Mouse (Mus musculus): ENCODE data around the gene Abcb7. TPM values are rescaled to one million over a fixed set of nuclear protein-coding genes. Genes with fewer than 3 reads are reported as not detected.

Gene Abcb7
- 11.3 and 12.0 TPM in 2 replicates for polyA plus RNA-seq (2014; fragmentation: Nextera tagmentation; extraction: Ambion mirVana)

DNA sequence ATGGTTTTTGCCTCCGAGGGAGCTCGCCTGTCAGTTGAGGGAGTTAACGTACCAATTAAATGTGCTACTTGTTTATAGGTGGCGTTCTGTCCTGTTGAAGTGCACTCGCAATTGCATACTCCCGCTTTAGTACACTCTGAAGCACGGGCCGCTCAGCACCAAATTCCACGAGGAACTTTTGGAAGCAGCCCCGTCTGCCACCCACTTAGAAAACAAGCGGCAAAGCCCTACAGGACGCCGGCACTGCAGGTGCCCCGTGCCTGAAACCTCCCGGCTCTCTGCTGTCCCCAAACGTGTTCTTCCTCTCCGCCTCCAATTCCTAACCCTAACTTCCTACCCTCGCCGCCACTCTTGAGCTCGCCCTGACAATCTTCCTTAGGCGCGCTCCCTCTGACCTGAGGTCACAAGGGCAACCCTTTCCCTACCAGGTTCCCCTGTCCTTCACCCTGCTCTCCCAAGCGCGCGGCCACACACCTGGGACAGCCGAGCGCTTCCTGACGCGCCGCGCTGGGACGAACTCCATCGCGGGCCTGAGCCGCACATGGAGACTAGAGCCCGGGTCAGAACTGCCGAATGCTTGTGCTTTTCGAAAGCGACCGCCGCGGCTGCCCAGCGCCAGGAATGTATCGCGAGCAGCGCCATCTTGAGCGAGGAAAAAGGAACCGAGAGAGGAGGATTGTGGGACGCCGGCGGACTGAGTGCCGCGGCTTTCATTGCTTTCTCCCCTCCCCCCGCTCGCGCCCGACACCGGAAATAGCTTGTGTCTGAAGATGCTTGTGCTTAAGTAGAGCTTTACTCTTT lies at the start of gene Abcb7:
Abcb7 (minus strand) TSS at position 674 of the 801 bp plus-strand sequence.
- Histone ChIP-seq H3K4me2 (replicated peaks; ENCODE audit: low read depth, low read length) (peak within 1 kb of the TSS; percentile 34), H3K9ac (replicated peaks; ENCODE audit: low read depth, low read length) (peak within 1 kb of the TSS; percentile 55), H3K36me3 (ENCODE audit: control insufficient read depth, insufficient read depth, low read length) (no peaks in the 10 kb centered on the region), H3K27ac (ENCODE audit: low read length) (peak within 1 kb of the TSS; percentile 89), H3K9me3 (ENCODE audit: control insufficient read depth, low read depth, low read length) (no peaks in the 10 kb centered on the region), H3K4me3 (ENCODE audit: low read depth, low read length) (peak within 1 kb of the TSS; percentile 59), H3K27me3 (ENCODE audit: control insufficient read depth, insufficient read depth, low read length) (no peaks in the 10 kb centered on the region), H3K4me1 (ENCODE audit: control insufficient read depth, insufficient read depth, low read length) (no peaks in the 10 kb centered on the region)
- ATAC-seq (ENCODE audit: insufficient number of reproducible peaks, insufficient read depth, low FRiP score, low read depth): peak; percentile 92
- WGBS: 19% methylated on average over 57 of the region's 58 CpGs

DNA sequence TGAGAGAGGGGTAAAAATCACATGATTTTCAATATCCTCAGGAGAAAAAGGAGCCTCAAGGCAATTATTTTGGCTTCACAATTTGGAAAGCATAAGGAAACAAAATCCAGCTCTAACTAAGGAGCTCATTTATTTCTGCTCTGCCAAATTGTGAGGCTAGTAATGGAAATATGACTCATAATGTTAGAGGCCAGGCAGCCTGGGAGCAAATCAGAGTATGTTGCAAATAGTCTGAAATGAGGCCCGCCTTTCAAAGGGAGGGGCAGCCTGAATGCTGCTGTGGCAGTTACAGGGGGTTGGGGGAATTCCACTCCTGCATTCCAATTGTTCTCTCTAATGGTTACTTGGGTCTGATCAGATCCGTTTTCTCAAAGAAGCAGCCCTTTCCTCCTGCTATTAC lies 48.1 kb upstream of the Abcb7 start:
- no peaks in the 10 kb centered on the region for H3K9me3 ChIP-seq (ENCODE audit: control insufficient read depth, low read depth, low read length)
- H3K27ac ChIP-seq (ENCODE audit: low read length): no peak overlapping the region
- no peaks in the 10 kb centered on the region for H3K36me3 ChIP-seq (ENCODE audit: control insufficient read depth, insufficient read depth, low read length)
- no peak overlapping the region for H3K4me2 ChIP-seq (replicated peaks; ENCODE audit: low read depth, low read length)
- no peak for ATAC-seq (ENCODE audit: insufficient number of reproducible peaks, insufficient read depth, low FRiP score, low read depth)
- no peaks in the 10 kb centered on the region for H3K27me3 ChIP-seq (ENCODE audit: control insufficient read depth, insufficient read depth, low read length)
- 32% methylated on average over 2 of the region's 2 CpGs for WGBS
- H3K4me3 ChIP-seq (ENCODE audit: low read depth, low read length): no peak overlapping the region
- no peaks in the 10 kb centered on the region for H3K4me1 ChIP-seq (ENCODE audit: control insufficient read depth, insufficient read depth, low read length)
- H3K9ac ChIP-seq (replicated peaks; ENCODE audit: low read depth, low read length): no peak overlapping the region

DNA sequence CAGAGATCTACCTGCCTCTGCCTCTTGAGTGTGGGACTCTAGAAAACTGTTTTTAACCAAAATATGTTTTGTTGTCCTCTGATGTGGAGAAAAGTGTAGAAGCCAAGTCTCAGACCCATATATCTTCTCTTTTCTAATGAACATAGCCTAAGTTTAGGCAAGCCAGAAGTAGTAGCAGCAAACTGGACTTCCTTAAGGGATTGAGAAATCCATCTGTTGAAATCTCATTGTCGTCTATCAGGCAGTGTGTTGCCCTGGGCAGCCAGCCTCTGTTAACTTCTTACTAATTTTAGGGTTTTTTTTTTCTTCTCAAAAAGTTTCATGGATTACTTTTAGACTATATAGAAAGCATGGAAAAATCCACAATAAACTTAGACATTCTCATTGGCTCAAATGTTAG lies 38.8 kb upstream of the Abcb7 start:
- no peak overlapping the region for H3K4me2 ChIP-seq (replicated peaks; ENCODE audit: low read depth, low read length)
- no peak for ATAC-seq (ENCODE audit: insufficient number of reproducible peaks, insufficient read depth, low FRiP score, low read depth)
- H3K27ac ChIP-seq (ENCODE audit: low read length): no peak overlapping the region
- no peaks in the 10 kb centered on the region for H3K27me3 ChIP-seq (ENCODE audit: control insufficient read depth, insufficient read depth, low read length)
- no peaks in the 10 kb centered on the region for H3K9me3 ChIP-seq (ENCODE audit: control insufficient read depth, low read depth, low read length)
- no peaks in the 10 kb centered on the region for H3K36me3 ChIP-seq (ENCODE audit: control insufficient read depth, insufficient read depth, low read length)
- H3K4me1 ChIP-seq (ENCODE audit: control insufficient read depth, insufficient read depth, low read length): no peaks in the 10 kb centered on the region
- no peak overlapping the region for H3K4me3 ChIP-seq (ENCODE audit: low read depth, low read length)
- WGBS: 85% methylated on average over 1 of the region's 1 CpGs
- no peak overlapping the region for H3K9ac ChIP-seq (replicated peaks; ENCODE audit: low read depth, low read length)

DNA sequence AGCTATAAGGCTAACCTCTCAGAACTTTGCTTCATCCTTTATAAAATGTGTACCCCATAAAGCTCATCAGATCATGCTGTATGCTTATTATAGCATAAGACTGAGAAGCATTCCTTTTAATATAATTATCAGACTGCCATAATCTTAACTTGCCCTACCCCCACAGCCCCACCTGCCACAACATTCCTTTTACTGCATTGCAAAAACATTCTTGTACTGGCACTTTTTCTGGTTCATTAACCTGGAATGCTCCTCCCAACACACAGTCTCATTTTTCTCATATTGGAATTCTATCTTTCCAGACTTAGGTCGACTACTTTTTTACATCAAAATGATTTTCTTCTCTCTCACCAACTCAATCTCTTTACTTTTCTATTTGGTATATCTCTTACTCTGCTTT lies 19.8 kb upstream of the Abcb7 start:
- no peaks in the 10 kb centered on the region for H3K36me3 ChIP-seq (ENCODE audit: control insufficient read depth, insufficient read depth, low read length)
- no peaks in the 10 kb centered on the region for H3K9me3 ChIP-seq (ENCODE audit: control insufficient read depth, low read depth, low read length)
- 53% methylated on average over 1 of the region's 1 CpGs for WGBS
- no peak overlapping the region for H3K4me2 ChIP-seq (replicated peaks; ENCODE audit: low read depth, low read length)
- no peaks in the 10 kb centered on the region for H3K4me1 ChIP-seq (ENCODE audit: control insufficient read depth, insufficient read depth, low read length)
- no peak overlapping the region for H3K4me3 ChIP-seq (ENCODE audit: low read depth, low read length)
- no peak overlapping the region for H3K9ac ChIP-seq (replicated peaks; ENCODE audit: low read depth, low read length)
- no peak for ATAC-seq (ENCODE audit: insufficient number of reproducible peaks, insufficient read depth, low FRiP score, low read depth)
- H3K27ac ChIP-seq (ENCODE audit: low read length): no peak overlapping the region
- H3K27me3 ChIP-seq (ENCODE audit: control insufficient read depth, insufficient read depth, low read length): no peaks in the 10 kb centered on the region

DNA sequence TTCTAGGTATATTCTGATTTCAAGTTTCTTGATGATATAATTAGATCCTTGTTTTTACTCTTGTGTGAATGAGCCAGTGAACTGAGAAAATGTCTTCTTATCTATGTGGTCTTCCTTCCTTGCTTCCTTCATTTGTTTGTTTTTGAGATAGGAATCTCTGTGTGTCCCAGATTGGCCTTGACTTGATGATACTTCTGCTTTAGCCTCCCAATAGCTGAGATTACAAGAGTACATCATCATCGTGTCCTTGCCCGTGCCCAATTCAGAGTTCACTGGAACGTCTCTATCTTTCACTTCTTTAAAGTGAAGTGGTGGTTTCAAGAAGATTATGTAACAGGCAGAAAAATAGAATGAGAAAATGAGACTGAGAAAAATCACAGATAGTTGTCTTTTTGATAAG lies 14.5 kb upstream of the Abcb7 start:
- H3K4me3 ChIP-seq (ENCODE audit: low read depth, low read length): no peak overlapping the region
- no peak overlapping the region for H3K4me2 ChIP-seq (replicated peaks; ENCODE audit: low read depth, low read length)
- no peaks in the 10 kb centered on the region for H3K27me3 ChIP-seq (ENCODE audit: control insufficient read depth, insufficient read depth, low read length)
- 76% methylated on average over 3 of the region's 3 CpGs for WGBS
- ATAC-seq (ENCODE audit: insufficient number of reproducible peaks, insufficient read depth, low FRiP score, low read depth): no peak
- H3K9ac ChIP-seq (replicated peaks; ENCODE audit: low read depth, low read length): no peak overlapping the region
- no peaks in the 10 kb centered on the region for H3K4me1 ChIP-seq (ENCODE audit: control insufficient read depth, insufficient read depth, low read length)
- H3K9me3 ChIP-seq (ENCODE audit: control insufficient read depth, low read depth, low read length): no peaks in the 10 kb centered on the region
- no peak overlapping the region for H3K27ac ChIP-seq (ENCODE audit: low read length)
- H3K36me3 ChIP-seq (ENCODE audit: control insufficient read depth, insufficient read depth, low read length): no peaks in the 10 kb centered on the region

DNA sequence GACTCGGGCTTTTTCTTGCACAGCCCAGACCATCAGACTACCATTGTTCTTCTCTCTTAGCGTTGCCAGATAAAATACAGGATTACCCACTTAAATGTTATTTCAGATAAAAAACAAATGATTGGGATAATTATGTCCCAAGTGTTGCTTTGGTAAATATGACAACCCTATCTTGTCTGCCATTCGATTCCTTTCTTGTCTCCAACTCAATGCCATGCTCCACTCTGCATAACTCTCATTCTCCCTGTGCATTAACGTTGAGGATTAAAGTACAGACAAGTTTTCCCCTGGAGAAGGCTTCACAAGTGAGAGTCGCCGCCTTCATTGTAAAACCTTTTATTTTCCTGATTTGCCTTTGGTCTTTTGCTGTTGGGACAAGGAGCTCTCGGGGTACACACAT lies 339 bp upstream of the Abcb7 start:
- H3K9ac ChIP-seq (replicated peaks; ENCODE audit: low read depth, low read length): no peak overlapping the region

DNA sequence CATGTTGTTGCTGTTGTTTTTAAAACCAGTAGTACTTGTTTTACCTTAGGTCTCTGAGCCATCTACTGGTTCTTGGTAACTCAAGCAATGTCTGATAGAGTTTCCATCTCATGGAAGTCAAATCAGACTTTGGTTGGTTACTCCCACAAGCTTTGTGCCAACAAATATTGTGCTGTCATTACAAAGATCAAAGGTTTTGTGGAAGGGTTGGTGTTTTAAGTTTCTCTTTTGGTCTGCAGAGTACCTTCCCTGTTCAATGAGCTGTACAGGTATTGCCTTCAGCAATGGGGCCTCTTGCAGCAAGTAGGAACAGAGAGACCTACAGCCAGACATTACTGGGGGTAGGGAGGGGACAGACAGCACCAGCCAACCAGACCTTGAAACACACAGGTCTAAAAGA lies 5.5 kb downstream of the Abcb7 start:
- H3K27me3 ChIP-seq (ENCODE audit: control insufficient read depth, insufficient read depth, low read length): no peaks in the 10 kb centered on the region
- ATAC-seq (ENCODE audit: insufficient number of reproducible peaks, insufficient read depth, low FRiP score, low read depth): no peak
- no peak overlapping the region for H3K9ac ChIP-seq (replicated peaks; ENCODE audit: low read depth, low read length)
- H3K4me3 ChIP-seq (ENCODE audit: low read depth, low read length): no peak overlapping the region
- no peaks in the 10 kb centered on the region for H3K9me3 ChIP-seq (ENCODE audit: control insufficient read depth, low read depth, low read length)
- no peak overlapping the region for H3K4me2 ChIP-seq (replicated peaks; ENCODE audit: low read depth, low read length)
- H3K36me3 ChIP-seq (ENCODE audit: control insufficient read depth, insufficient read depth, low read length): no peaks in the 10 kb centered on the region
- H3K4me1 ChIP-seq (ENCODE audit: control insufficient read depth, insufficient read depth, low read length): no peaks in the 10 kb centered on the region
- H3K27ac ChIP-seq (ENCODE audit: low read length): no peak overlapping the region

More for the DNA sequence above, 339 bp upstream of the Abcb7 start:
- H3K27me3 ChIP-seq (ENCODE audit: control insufficient read depth, insufficient read depth, low read length): no peaks in the 10 kb centered on the region
- ATAC-seq (ENCODE audit: insufficient number of reproducible peaks, insufficient read depth, low FRiP score, low read depth): no peak
- peak overlapping the region; percentile 22; the same call in 1 of the 2 replicates for H3K4me2 ChIP-seq (replicated peaks; ENCODE audit: low read depth, low read length)
- H3K4me3 ChIP-seq (ENCODE audit: low read depth, low read length): peak overlapping the region; percentile 59
- no peak overlapping the region for H3K27ac ChIP-seq (ENCODE audit: low read length)
- H3K4me1 ChIP-seq (ENCODE audit: control insufficient read depth, insufficient read depth, low read length): no peaks in the 10 kb centered on the region
- no peaks in the 10 kb centered on the region for H3K36me3 ChIP-seq (ENCODE audit: control insufficient read depth, insufficient read depth, low read length)
- 45% methylated on average over 7 of the region's 7 CpGs for WGBS
- no peaks in the 10 kb centered on the region for H3K9me3 ChIP-seq (ENCODE audit: control insufficient read depth, low read depth, low read length)

DNA sequence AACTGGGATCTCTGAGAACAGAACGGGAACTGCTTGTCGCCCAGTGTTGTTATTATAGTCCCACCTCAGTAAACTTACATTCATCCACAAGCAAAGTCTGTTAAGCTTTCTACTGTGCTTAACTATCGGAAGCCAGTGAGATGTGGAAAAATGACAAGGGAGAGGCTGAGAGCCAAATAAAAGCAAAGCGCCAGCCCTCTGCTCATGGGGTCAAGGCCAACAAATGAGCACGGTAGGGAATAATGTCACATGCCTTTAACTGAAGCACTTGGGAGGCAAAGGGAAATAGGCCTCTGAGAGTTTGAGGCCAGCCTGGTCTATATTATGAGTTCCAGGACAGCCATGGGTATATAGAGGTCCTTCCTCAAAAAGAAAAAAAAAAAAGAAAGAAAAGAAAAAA lies 11.2 kb downstream of the Abcb7 start:
- Histone ChIP-seq H3K4me2 (replicated peaks; ENCODE audit: low read depth, low read length) (no peak overlapping the region), H3K36me3 (ENCODE audit: control insufficient read depth, insufficient read depth, low read length) (no peaks in the 10 kb centered on the region), H3K4me3 (ENCODE audit: low read depth, low read length) (no peak overlapping the region), H3K9ac (replicated peaks; ENCODE audit: low read depth, low read length) (no peak overlapping the region), H3K27me3 (ENCODE audit: control insufficient read depth, insufficient read depth, low read length) (no peaks in the 10 kb centered on the region), H3K4me1 (ENCODE audit: control insufficient read depth, insufficient read depth, low read length) (no peaks in the 10 kb centered on the region), H3K27ac (ENCODE audit: low read length) (no peak overlapping the region), H3K9me3 (ENCODE audit: control insufficient read depth, low read depth, low read length) (no peaks in the 10 kb centered on the region)
- ATAC-seq (ENCODE audit: insufficient number of reproducible peaks, insufficient read depth, low FRiP score, low read depth): no peak
- 70% methylated on average over 5 of the region's 5 CpGs for WGBS

DNA sequence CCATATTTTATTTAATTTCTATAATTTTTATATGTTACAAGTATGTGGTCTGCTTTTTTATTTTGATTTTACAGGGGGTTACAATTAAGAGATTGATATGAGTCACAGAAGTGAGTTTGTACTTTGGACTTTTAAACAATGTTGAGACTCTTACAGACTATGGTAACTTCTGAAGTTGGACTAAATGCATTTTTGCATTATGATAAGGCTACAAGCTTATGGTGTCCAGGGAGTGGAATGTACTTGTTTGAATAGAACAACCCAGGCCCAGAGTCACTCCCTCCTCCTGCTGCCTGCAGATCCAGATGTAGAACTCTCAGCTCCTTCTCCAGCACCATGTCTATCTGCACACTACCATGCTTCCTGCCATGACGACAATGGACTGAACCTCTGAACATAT lies 12.5 kb downstream of the Abcb7 start:
- no peaks in the 10 kb centered on the region for H3K4me1 ChIP-seq (ENCODE audit: control insufficient read depth, insufficient read depth, low read length)
- H3K9me3 ChIP-seq (ENCODE audit: control insufficient read depth, low read depth, low read length): no peaks in the 10 kb centered on the region
- no peak overlapping the region for H3K9ac ChIP-seq (replicated peaks; ENCODE audit: low read depth, low read length)
- H3K27me3 ChIP-seq (ENCODE audit: control insufficient read depth, insufficient read depth, low read length): no peaks in the 10 kb centered on the region
- H3K27ac ChIP-seq (ENCODE audit: low read length): no peak overlapping the region
- no peak overlapping the region for H3K4me2 ChIP-seq (replicated peaks; ENCODE audit: low read depth, low read length)
- no peak overlapping the region for H3K4me3 ChIP-seq (ENCODE audit: low read depth, low read length)
- WGBS: 79% methylated on average over 1 of the region's 1 CpGs
- no peak for ATAC-seq (ENCODE audit: insufficient number of reproducible peaks, insufficient read depth, low FRiP score, low read depth)
- H3K36me3 ChIP-seq (ENCODE audit: control insufficient read depth, insufficient read depth, low read length): no peaks in the 10 kb centered on the region

Measured in stomach, embryonic 14.5 days (tissue).